Mouse (Mus musculus) hindbrain, embryonic 16.5 days (tissue): ENCODE measurements around the gene Olfr92. TPM values are rescaled to one million over a fixed set of nuclear protein-coding genes. Genes with fewer than 3 reads are reported as not detected.
A peak's percentile ranks its signal among the peaks of the same experiment; 100 is the strongest.

Source experiments
- ATAC-seq: fragments of 200-750 bp; cut with Nextera tagmentation; 2 replicates; pipeline ENCODE4 v1.8.0; 2017; ENCODE audit warnings: moderate TSS enrichment, moderate library complexity
- H3K27ac ChIP-seq: fragments of 300-500 bp; sonication (generic); 2 replicates; pipeline ENCODE4 v1.5.1; 2014; ENCODE audit warnings: low read depth, mild to moderate bottlenecking, control low read depth, low read length, moderate library complexity
- H3K27me3 ChIP-seq: fragments of 300-500 bp; sonication (generic); replicated peaks from 2 replicates; pipeline ENCODE4 v1.6.1; 2014; ENCODE audit warnings: low read length; ENCODE audit not compliant: control insufficient read depth, insufficient read depth
- H3K36me3 ChIP-seq: fragments of 300-500 bp; sonication (generic); 2 replicates; pipeline ENCODE4 v1.6.1; 2014; ENCODE audit warnings: mild to moderate bottlenecking, low read length, moderate library complexity, mixed read lengths; ENCODE audit not compliant: control insufficient read depth, insufficient read depth
- H3K4me1 ChIP-seq: fragments of 300-500 bp; sonication (generic); 2 replicates; pipeline ENCODE4 v1.6.1; 2014; ENCODE audit warnings: low read depth, low read length; ENCODE audit not compliant: control insufficient read depth, insufficient read depth
- H3K4me2 ChIP-seq: fragments of 300-500 bp; sonication (generic); 2 replicates; pipeline ENCODE4 v1.6.1; 2014; ENCODE audit warnings: mild to moderate bottlenecking, low read length, control low read depth, moderate library complexity
- H3K4me3 ChIP-seq: fragments of 300-500 bp; sonication (generic); 2 replicates; pipeline ENCODE4 v1.5.1; 2014; ENCODE audit warnings: mild to moderate bottlenecking, low read length, control low read depth, moderate library complexity
- H3K9ac ChIP-seq: fragments of 300-500 bp; sonication (generic); 2 replicates; pipeline ENCODE4 v1.6.1; 2014; ENCODE audit warnings: low read depth, mild to moderate bottlenecking, control low read depth, low read length, moderate library complexity
- H3K9me3 ChIP-seq: fragments of 300-500 bp; sonication (generic); 2 replicates; pipeline ENCODE4 v1.6.1; 2014; ENCODE audit warnings: mild to moderate bottlenecking, low read length, moderate library complexity; ENCODE audit not compliant: control insufficient read depth
- WGBS: fragments of 180-500 bp; shearing (Covaris S2); extraction: QIAGEN DNeasy Blood & Tissue Kit; methylation state at CpG from one replicate; pipeline ENCODE4 v1.1.7; 2014; 5-methylcytosine and 5-hydroxymethylcytosine counted together
- polyA plus RNA-seq: library from polyadenylated mRNA; unstranded; fragments of >200 nt; fragmentation: Nextera tagmentation; extraction: Ambion mirVana; gene quantifications from 2 replicates; pipeline ENCODE4 v1.2.1, GENCODE M21; 2015

The Olfr92 gene
- polyA plus RNA-seq, 1 experiment from 2014 or later, result not detected

- H3K27me3 ChIP-seq, result no peaks in the 10 kb centered on the region
- H3K27ac ChIP-seq, result no peak overlapping the region; the same call in 1 of the 2 replicates
- no peak overlapping the region for H3K9ac ChIP-seq
- peaks cover 67% of the 10 kb centered on the region for H3K36me3 ChIP-seq
- H3K4me2 ChIP-seq, result no peak overlapping the region
- H3K9me3 ChIP-seq, result no peaks in the 10 kb centered on the region
- peak; percentile 34; the same call in 1 of the 2 replicates for ATAC-seq
- WGBS, result 80% methylated on average over 1 of the region's 1 CpGs
- no peaks in the 10 kb centered on the region for H3K4me1 ChIP-seq
- H3K4me3 ChIP-seq, result no peak overlapping the region
Observed at GRCm38 (mm10) chr17:37067861-37068260, 52.0 kb downstream of the Olfr92 start.

DNA sequence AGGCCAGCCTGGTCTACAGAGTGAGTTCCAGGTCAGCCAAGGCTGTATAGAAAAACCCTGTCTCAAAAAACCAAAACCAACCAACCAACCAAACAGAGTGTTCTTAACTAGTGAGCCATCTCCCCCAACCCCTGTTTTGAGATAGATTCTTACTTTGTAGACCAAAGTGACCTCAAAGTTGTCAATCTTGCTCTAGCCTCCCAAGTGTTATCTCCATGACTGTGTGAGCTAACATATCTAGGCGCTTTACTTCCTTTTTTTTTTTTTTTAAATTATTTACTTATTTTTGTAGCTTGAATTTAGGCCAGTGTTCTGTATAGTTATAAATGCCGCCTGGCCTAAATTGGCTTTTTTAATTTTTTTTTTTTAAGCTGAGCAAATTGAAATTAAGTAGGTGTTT is 53.9 kb downstream of the Olfr92 start:
- 98% methylated on average over 2 of the region's 2 CpGs for WGBS
- no peak for ATAC-seq
- H3K36me3 ChIP-seq, result peaks cover 73% of the 10 kb centered on the region
- H3K27ac ChIP-seq, result no peak overlapping the region
- no peak overlapping the region for H3K9ac ChIP-seq
- no peak overlapping the region for H3K4me2 ChIP-seq
- H3K27me3 ChIP-seq, result no peaks in the 10 kb centered on the region
- H3K4me3 ChIP-seq, result no peak overlapping the region
- H3K9me3 ChIP-seq, result no peaks in the 10 kb centered on the region
- H3K4me1 ChIP-seq, result no peaks in the 10 kb centered on the region

DNA sequence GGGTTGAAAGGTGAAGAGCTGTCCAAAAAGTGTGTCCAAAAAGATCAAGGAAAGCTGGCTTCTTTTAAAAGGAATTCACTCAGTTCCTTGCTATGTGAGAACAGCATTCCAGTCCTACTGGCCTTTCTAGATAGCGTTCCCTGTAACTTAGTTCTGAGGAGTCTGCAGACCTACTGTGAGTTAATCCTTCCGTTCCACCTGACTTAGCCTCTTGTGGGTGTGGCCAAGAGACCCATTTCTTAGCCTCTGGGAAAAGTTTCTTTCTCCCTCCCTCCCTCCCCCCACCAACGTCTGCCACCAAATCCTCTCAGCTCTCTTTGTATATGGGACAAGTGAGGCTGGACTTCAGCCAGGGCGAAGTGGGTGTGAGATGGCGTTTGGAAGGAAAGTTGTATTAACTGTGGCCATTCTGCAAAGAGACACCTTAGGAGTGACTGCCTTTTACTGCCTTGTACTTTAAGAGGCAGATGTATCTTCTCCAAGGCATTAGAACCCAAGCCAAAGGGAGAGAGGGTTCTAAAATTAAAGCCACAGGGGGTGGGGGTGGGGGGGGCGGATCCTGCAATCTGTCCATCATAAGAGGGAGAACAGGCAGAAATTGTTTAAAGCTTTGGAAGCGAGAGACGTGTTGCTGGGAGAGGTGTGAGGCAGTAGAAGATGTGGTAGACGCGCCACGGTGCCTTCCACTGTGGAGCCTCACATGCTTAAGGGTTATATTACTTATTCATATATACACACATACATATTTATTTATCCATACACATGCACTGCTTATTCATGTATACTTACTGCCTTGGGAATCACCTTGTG is 56.0 kb downstream of the Olfr92 start:
- no peak overlapping the region for H3K27ac ChIP-seq
- WGBS, result 69% methylated on average over 11 of the region's 11 CpGs
- H3K9ac ChIP-seq, result no peak overlapping the region
- no peak overlapping the region for H3K4me3 ChIP-seq
- ATAC-seq, result no peak
- no peaks in the 10 kb centered on the region for H3K4me1 ChIP-seq
- no peaks in the 10 kb centered on the region for H3K9me3 ChIP-seq
- H3K36me3 ChIP-seq, result peaks cover 57% of the 10 kb centered on the region
- no peak overlapping the region for H3K4me2 ChIP-seq
- no peaks in the 10 kb centered on the region for H3K27me3 ChIP-seq

GRCm38 (mm10) chr17:37063063-37063462 is 56.8 kb downstream of the Olfr92 start:
- Histone ChIP-seq H3K4me3 (no peak overlapping the region), H3K9ac (no peak overlapping the region), H3K4me1 (no peaks in the 10 kb centered on the region), H3K4me2 (no peak overlapping the region), H3K9me3 (no peaks in the 10 kb centered on the region), H3K36me3 (peaks cover 52% of the 10 kb centered on the region), H3K27me3 (no peaks in the 10 kb centered on the region), H3K27ac (no peak overlapping the region)
- WGBS, result 75% methylated on average over 10 of the region's 10 CpGs
- ATAC-seq, result no peak

DNA sequence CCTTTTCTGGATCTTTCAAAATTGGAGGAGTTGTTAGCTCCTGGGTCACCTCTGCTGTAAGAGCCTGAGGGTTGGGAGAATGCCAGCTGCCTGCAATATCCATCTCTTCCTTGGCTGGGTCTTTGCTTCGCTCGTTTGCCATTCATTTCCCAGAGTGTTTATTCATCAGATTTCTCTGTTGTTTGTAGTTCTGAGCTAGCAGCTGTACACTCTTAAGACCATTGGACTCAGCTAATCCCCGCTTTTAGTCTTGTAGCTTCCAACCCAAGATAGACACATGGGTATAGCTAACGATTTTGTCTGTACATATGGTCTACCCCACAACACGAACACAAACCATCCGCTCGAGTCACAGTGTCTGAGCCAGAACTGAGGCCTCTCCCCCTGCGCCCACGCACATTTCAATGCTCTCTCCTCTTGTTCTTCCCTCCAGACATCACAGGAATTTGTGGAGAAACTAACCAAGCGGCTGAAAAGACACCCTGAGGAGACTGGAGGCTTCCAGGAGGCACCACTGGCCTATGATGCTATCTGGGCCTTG is 57.7 kb downstream of the Olfr92 start:
- ATAC-seq, result no peak
- Histone ChIP-seq H3K9me3 (no peaks in the 10 kb centered on the region), H3K9ac (no peak overlapping the region), H3K4me3 (no peak overlapping the region), H3K27ac (no peak overlapping the region), H3K4me1 (no peaks in the 10 kb centered on the region), H3K27me3 (no peaks in the 10 kb centered on the region), H3K36me3 (peaks cover 48% of the 10 kb centered on the region), H3K4me2 (no peak overlapping the region)
- 81% methylated on average over 10 of the region's 10 CpGs for WGBS

GRCm38 (mm10) chr17:37061435-37061834 is 58.5 kb downstream of the Olfr92 start:
- H3K4me2 ChIP-seq, result no peak overlapping the region
- H3K27me3 ChIP-seq, result no peaks in the 10 kb centered on the region
- H3K9ac ChIP-seq, result no peak overlapping the region
- no peak for ATAC-seq
- H3K4me3 ChIP-seq, result no peak overlapping the region
- H3K36me3 ChIP-seq, result peaks cover 43% of the 10 kb centered on the region
- H3K9me3 ChIP-seq, result no peaks in the 10 kb centered on the region
- no peak overlapping the region for H3K27ac ChIP-seq
- H3K4me1 ChIP-seq, result no peaks in the 10 kb centered on the region
- 62% methylated on average over 3 of the region's 3 CpGs for WGBS

Other genes with a start within 250 kb of the Olfr92 start
- 0.08 TPM in 1 of 2 replicates, not detected in the other for gene Trim40, start 230.0 kb downstream of the Olfr92 start, polyA plus RNA-seq
- gene Trim31, start 222.0 kb downstream of the Olfr92 start, polyA plus RNA-seq, result not detected in 2 replicates
- gene Rnf39, start 177.2 kb downstream of the Olfr92 start, polyA plus RNA-seq, result 1.6 and 2.6 TPM in 2 replicates
- 156 and 165 TPM in 2 replicates for gene Ppp1r11, start 168.3 kb downstream of the Olfr92 start, polyA plus RNA-seq
- gene Znrd1, start 161.5 kb downstream of the Olfr92 start, polyA plus RNA-seq, result 48.8 and 51.7 TPM in 2 replicates
- 4.5 and 5.6 TPM in 2 replicates for gene Znrd1as, start 161.5 kb downstream of the Olfr92 start, polyA plus RNA-seq
- gene 2410137M14Rik, start 138.9 kb downstream of the Olfr92 start, polyA plus RNA-seq, result 0.36 and 0.50 TPM in 2 replicates
- 2.4 and 2.6 TPM in 2 replicates for gene H2-M5, start 130.6 kb downstream of the Olfr92 start, polyA plus RNA-seq
- gene Zfp57, start 118.9 kb downstream of the Olfr92 start, polyA plus RNA-seq, result 206 and 224 TPM in 2 replicates
- 1.6 and 1.9 TPM in 2 replicates for gene Mog, start 96.7 kb downstream of the Olfr92 start, polyA plus RNA-seq
- 82.9 and 85.5 TPM in 2 replicates for gene Gabbr1, start 74.1 kb downstream of the Olfr92 start, polyA plus RNA-seq
- 0.09 TPM in 1 of 2 replicates, not detected in the other for gene Olfr90, start 31.6 kb downstream of the Olfr92 start, polyA plus RNA-seq
- gene Olfr91, start 21.8 kb downstream of the Olfr92 start, polyA plus RNA-seq, result not detected in 2 replicates
- gene Olfr93, start 41.4 kb upstream of the Olfr92 start, polyA plus RNA-seq, result not detected in 2 replicates
- not detected in 2 replicates for gene Ubd, start 73.8 kb upstream of the Olfr92 start, polyA plus RNA-seq
- 0.20 TPM in 1 of 2 replicates, not detected in the other for gene Olfr94, start 80.9 kb upstream of the Olfr92 start, polyA plus RNA-seq
- gene Olfr95, start 93.0 kb upstream of the Olfr92 start, polyA plus RNA-seq, result not detected in 2 replicates
- not detected in 2 replicates for gene Olfr96, start 100.1 kb upstream of the Olfr92 start, polyA plus RNA-seq
- gene Olfr97, start 117.2 kb upstream of the Olfr92 start, polyA plus RNA-seq, result not detected in 2 replicates
- gene Olfr98, start 143.7 kb upstream of the Olfr92 start, polyA plus RNA-seq, result not detected in 2 replicates
- gene H2-M3, start 150.1 kb upstream of the Olfr92 start, polyA plus RNA-seq, result 1.5 and 1.6 TPM in 2 replicates
- gene Olfr99, start 163.4 kb upstream of the Olfr92 start, polyA plus RNA-seq, result not detected in 2 replicates
- gene Olfr101, start 184.2 kb upstream of the Olfr92 start, polyA plus RNA-seq, result not detected in 2 replicates
- not detected in 2 replicates for gene Olfr102, start 197.0 kb upstream of the Olfr92 start, polyA plus RNA-seq
- not detected in 2 replicates for gene Olfr103, start 219.6 kb upstream of the Olfr92 start, polyA plus RNA-seq
- gene Olfr104-ps, start 239.5 kb upstream of the Olfr92 start, polyA plus RNA-seq, result not detected in 2 replicates